Mouse (Mus musculus): ENCODE measurements around the gene Shisa5. TPM values are rescaled to one million over a fixed set of nuclear protein-coding genes. Genes with fewer than 3 reads are reported as not detected.

Shisa5 gene
- total and polyA plus RNA-seq, 3 experiments: 41.0 to 71.7 TPM; not detected in 1

DNA sequence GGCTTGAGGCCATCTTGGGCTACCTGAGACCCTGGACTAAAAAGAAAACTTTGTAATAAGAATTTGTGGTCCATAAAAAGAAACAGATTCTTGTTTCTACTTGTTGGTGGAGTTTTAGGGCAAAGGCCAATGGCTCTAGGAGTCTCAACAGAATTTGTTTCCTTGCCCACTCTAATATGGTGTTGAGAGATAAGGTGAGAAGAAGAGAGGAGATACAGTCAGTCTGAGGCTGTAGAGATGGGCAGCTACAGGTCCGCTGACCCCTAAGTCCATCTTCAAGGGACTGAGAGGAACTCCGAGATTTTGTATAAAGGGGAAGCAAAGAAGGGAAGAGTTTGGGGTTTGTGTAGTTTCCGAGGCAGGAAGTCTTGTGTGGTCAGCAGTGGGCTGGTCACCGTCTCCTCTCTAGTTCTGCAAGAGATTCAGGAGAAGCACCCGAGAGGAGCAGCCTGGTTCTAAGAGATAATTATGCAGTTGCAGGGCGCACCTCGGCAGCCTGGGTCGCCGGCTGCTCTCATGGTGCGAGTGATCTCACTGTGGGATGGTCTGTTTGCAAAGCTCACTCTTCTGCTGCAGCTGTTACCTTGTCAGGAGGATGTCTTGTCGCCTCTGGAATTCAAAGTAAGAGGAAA lies 21.3 kb upstream of the Shisa5 start (continued):
- TF ChIP-seq TBP (IDR thresholded peaks at IDR 0.05; ENCODE audit: low read depth, low read length) (no peak), NRF1 (IDR thresholded peaks at IDR 0.05; ENCODE audit: insufficient read depth, low read depth, low read length, poor library complexity, severe bottlenecking) (no peak)

DNA sequence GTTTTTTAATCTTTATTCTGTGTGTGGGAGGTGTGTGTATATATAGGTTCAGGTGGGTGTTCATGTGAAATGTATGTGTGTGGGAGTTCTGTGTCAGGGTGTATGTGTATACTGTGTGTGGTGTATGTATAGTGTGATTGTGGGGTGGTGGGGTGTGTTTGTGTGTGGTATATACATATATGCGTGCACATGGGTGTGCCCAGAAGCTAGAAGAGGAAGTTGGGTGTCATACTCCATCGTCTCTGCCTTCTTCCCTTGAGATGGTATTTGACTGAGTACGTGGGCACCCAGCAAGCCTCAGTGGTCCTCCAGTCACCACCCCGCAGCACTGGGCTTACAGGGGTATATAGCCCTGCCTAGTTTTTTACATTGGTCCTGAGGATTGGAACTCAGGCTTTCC lies 16.9 kb upstream of the Shisa5 start:
- no peak overlapping the region for H3K4me3 ChIP-seq (ENCODE audit: control insufficient read depth in 1 of 2, insufficient read depth in 1 of 2, low read depth in 2 of 2, low read length in 2 of 2)
- H3K36me3 ChIP-seq (ENCODE audit: control insufficient read depth in 1 of 2, insufficient read depth in 2 of 2, low read length in 2 of 2): no peaks in the 10 kb centered on the region
- no peaks in the 10 kb centered on the region for H3K79me2 ChIP-seq (ENCODE audit: control insufficient read depth, insufficient read depth, low read length, poor library complexity)
- TF ChIP-seq TCF12 (IDR thresholded peaks at IDR 0.05; ENCODE audit: low read depth, low read length) (no peak), UBTF (IDR thresholded peaks at IDR 0.05; ENCODE audit: borderline replicate concordance, insufficient read depth, low read depth, low read length) (no peak), GATA1 (IDR thresholded peaks at IDR 0.05; ENCODE audit: low read depth, low read length) (no peak), ZMIZ1 (IDR thresholded peaks at IDR 0.05; ENCODE audit: low read depth, low read length) (no peak), MYB (IDR thresholded peaks at IDR 0.05; ENCODE audit: low read depth, low read length) (no peak), KAT2A (conservative IDR thresholded peaks at IDR 0.05; ENCODE audit: low read depth, low read length) (no peak), CTCF (IDR thresholded peaks at IDR 0.05 in 2 of 3, conservative IDR thresholded peaks at IDR 0.05 in 1 of 3; ENCODE audit: control insufficient read depth in 1 of 3, insufficient read depth in 1 of 3, low read depth in 2 of 3, low read length in 3 of 3, poor library complexity in 1 of 3, severe bottlenecking in 1 of 3) (no peak), GABPA (IDR thresholded peaks at IDR 0.05; ENCODE audit: low read depth, low read length) (no peak), JUND (IDR thresholded peaks at IDR 0.05; ENCODE audit: low read depth, low read length) (no peak), ELF1 (IDR thresholded peaks at IDR 0.05; ENCODE audit: low read depth, low read length) (no peak), RCOR1 (IDR thresholded peaks at IDR 0.05; ENCODE audit: low read depth, low read length) (no peak), SMC3 (IDR thresholded peaks at IDR 0.05; ENCODE audit: low read depth, low read length) (no peak), CHD2 (IDR thresholded peaks at IDR 0.05; ENCODE audit: low read length) (no peak), POLR2AphosphoS2 (IDR thresholded peaks at IDR 0.05; ENCODE audit: low read length) (no peak), ETS1 (IDR thresholded peaks at IDR 0.05; ENCODE audit: low read depth, low read length) (no peak), RAD21 (IDR thresholded peaks at IDR 0.05; ENCODE audit: low read depth, low read length) (no peak), EP300 (IDR thresholded peaks at IDR 0.05; ENCODE audit: low read depth in 1 of 2, low read length in 2 of 2) (no peak), HCFC1 (IDR thresholded peaks at IDR 0.05; ENCODE audit: low read depth, low read length) (no peak), ZNF384 (IDR thresholded peaks at IDR 0.05; ENCODE audit: low read depth, low read length) (no peak)
- H3K27me3 ChIP-seq (ENCODE audit: control insufficient read depth in 1 of 2, insufficient read depth in 2 of 2, low read length in 2 of 2): no peaks in the 10 kb centered on the region
- no peak overlapping the region for H3K9ac ChIP-seq (ENCODE audit: control insufficient read depth, low read depth, low read length, poor library complexity, severe bottlenecking)
- DNase-seq (ENCODE audit: low read depth, low spot score): peak; percentile 59
- no peaks in the 10 kb centered on the region for H3K4me1 ChIP-seq (ENCODE audit: control insufficient read depth in 1 of 2, insufficient read depth in 2 of 2, low read length in 2 of 2)
- H3K27ac ChIP-seq (ENCODE audit: control insufficient read depth, low read depth, low read length): no peak overlapping the region
- no peaks in the 10 kb centered on the region for H3K9me3 ChIP-seq (replicated peaks; ENCODE audit: insufficient read depth, low read length)

Data from MEL (cell line).